Mouse (Mus musculus) heart, adult 9 months (tissue): ENCODE data around the gene Acta1.
A peak's percentile ranks its signal among the peaks of the same experiment; 100 is the strongest.

ENCODE experiments used
- DNase-seq, 2 experiments: peaks; one replicate each; pipeline ENCODE4 v3.0.0; 2022; ENCODE audit warnings: low spot score in 2 of 2

Gene Acta1

GRCm38 (mm10) chr8:123894502-123895097 lies at the start of gene Acta1:
Acta1 (minus strand) TSS chr8:123894751.
- DNase-seq = no peak

GRCm38 (mm10) chr8:123929026-123929425 lies 34.5 kb upstream of the Acta1 start:
- no peak for DNase-seq

- DNase-seq = no peak
Measured at GRCm38 (mm10) chr8:123925671-123926070, 31.1 kb upstream of the Acta1 start.

- peak; percentile 43 to 74 for DNase-seq
Measured at GRCm38 (mm10) chr8:123924719-123925118, 30.2 kb upstream of the Acta1 start.

- no peak for DNase-seq
Measured at GRCm38 (mm10) chr8:123914635-123915034, 20.1 kb upstream of the Acta1 start.

- DNase-seq = no peak
Measured at GRCm38 (mm10) chr8:123912265-123912664, 17.7 kb upstream of the Acta1 start.

GRCm38 (mm10) chr8:123907604-123908003 lies 13.1 kb upstream of the Acta1 start:
- no peak for DNase-seq

- no peak for DNase-seq
Measured at GRCm38 (mm10) chr8:123902653-123903052, 8.1 kb upstream of the Acta1 start.

GRCm38 (mm10) chr8:123899366-123899765 lies 4.8 kb upstream of the Acta1 start:
- DNase-seq = no peak

GRCm38 (mm10) chr8:123898576-123898975 lies 4.0 kb upstream of the Acta1 start:
- DNase-seq = no peak

- DNase-seq = no peak
Measured at GRCm38 (mm10) chr8:123896774-123897173, 2.2 kb upstream of the Acta1 start.

- DNase-seq = no peak
Measured at GRCm38 (mm10) chr8:123896366-123896761, 1.8 kb upstream of the Acta1 start.

- no peak for DNase-seq
Measured at GRCm38 (mm10) chr8:123895680-123896365, 1.3 kb upstream of the Acta1 start.

- DNase-seq = no peak
Measured at GRCm38 (mm10) chr8:123895230-123895629, 679 bp upstream of the Acta1 start.

- no peak for DNase-seq
Measured at GRCm38 (mm10) chr8:123893413-123893812, 1.1 kb downstream of the Acta1 start.

GRCm38 (mm10) chr8:123892586-123893155 lies 1.9 kb downstream of the Acta1 start:
- DNase-seq = no peak

- DNase-seq = no peak
Measured at GRCm38 (mm10) chr8:123891883-123892585, 2.5 kb downstream of the Acta1 start.

GRCm38 (mm10) chr8:123891271-123891670 lies 3.3 kb downstream of the Acta1 start:
- DNase-seq = no peak

GRCm38 (mm10) chr8:123889797-123890196 lies 4.8 kb downstream of the Acta1 start:
- no peak for DNase-seq

GRCm38 (mm10) chr8:123887956-123888355 lies 6.6 kb downstream of the Acta1 start:
- DNase-seq = no peak

GRCm38 (mm10) chr8:123887163-123887562 lies 7.4 kb downstream of the Acta1 start:
- DNase-seq = no peak

- DNase-seq = no peak
Measured at GRCm38 (mm10) chr8:123884721-123885565, 9.6 kb downstream of the Acta1 start.
